Mouse (Mus musculus) embryonic facial prominence, embryonic 13.5 days (tissue): ENCODE results near the gene Ncoa1. TPM values are rescaled to one million over a fixed set of nuclear protein-coding genes. Genes with fewer than 3 reads are reported as not detected.
"Not testable (repeated sequence)": the region's sequence is repeated elsewhere in the genome, so short reads cannot be mapped to it uniquely, and the experiment has no call there.

Experiments
- ATAC-seq: fragments of 200-750 bp; cut with Nextera tagmentation; 2 replicates; pipeline ENCODE4 v1.8.0; 2017; ENCODE audit warnings: low read depth; ENCODE audit not compliant: insufficient number of reproducible peaks, insufficient read depth, low FRiP score, low TSS enrichment
- H3K27ac ChIP-seq: fragments of 300-500 bp; sonication (generic); 2 replicates; pipeline ENCODE4 v1.5.1; 2015; ENCODE audit warnings: moderate library complexity, mild to moderate bottlenecking, inconsistent platforms
- H3K27me3 ChIP-seq: fragments of 300-500 bp; sonication (generic); 2 replicates; pipeline ENCODE4 v1.6.1; 2015; ENCODE audit warnings: mild to moderate bottlenecking, inconsistent platforms
- H3K36me3 ChIP-seq: fragments of 300-500 bp; sonication (generic); 2 replicates; pipeline ENCODE4 v1.6.1; 2015; ENCODE audit warnings: mild to moderate bottlenecking, inconsistent platforms
- H3K4me1 ChIP-seq: fragments of 300-500 bp; sonication (generic); 2 replicates; pipeline ENCODE4 v1.6.1; 2015; ENCODE audit warnings: inconsistent platforms
- H3K4me2 ChIP-seq: fragments of 300-500 bp; sonication (generic); 2 replicates; pipeline ENCODE4 v1.6.1; 2015; ENCODE audit warnings: moderate library complexity, mild to moderate bottlenecking, inconsistent platforms
- H3K4me3 ChIP-seq: fragments of 300-500 bp; sonication (generic); 2 replicates; pipeline ENCODE4 v1.5.1; 2015; ENCODE audit warnings: mild to moderate bottlenecking, inconsistent platforms
- H3K9ac ChIP-seq: fragments of 300-500 bp; sonication (generic); 2 replicates; pipeline ENCODE4 v1.6.1; 2015; ENCODE audit warnings: mild to moderate bottlenecking, inconsistent platforms
- H3K9me3 ChIP-seq: fragments of 300-500 bp; sonication (generic); 2 replicates; pipeline ENCODE4 v1.6.1; 2016; ENCODE audit warnings: inconsistent platforms
- WGBS: fragments of 180-500 bp; shearing (Covaris S2); methylation state at CpG from one replicate; pipeline ENCODE4 v1.1.7; 2015; ENCODE audit warnings: mixed read lengths; 5-methylcytosine and 5-hydroxymethylcytosine counted together
- polyA plus RNA-seq: library from polyadenylated mRNA; unstranded; fragments of >200 nt; fragmentation: Nextera tagmentation; extraction: Ambion mirVana; gene quantifications from 2 replicates; pipeline ENCODE4 v1.2.1, GENCODE M21; 2015

Ncoa1 gene
- polyA plus RNA-seq, 1 experiment from 2014 or later: 9.5 TPM

GRCm38 (mm10) chr12:4469115-4469514, 7.9 kb downstream of the Ncoa1 start:
- ATAC-seq: no peak
- 63% methylated on average over 2 of the region's 2 CpGs for WGBS
- no peak overlapping the region for H3K27ac ChIP-seq

GRCm38 (mm10) chr12:4463701-4464100, 13.3 kb downstream of the Ncoa1 start:
- no peaks in the 10 kb centered on the region for H3K4me1 ChIP-seq
- H3K9ac ChIP-seq: no peak overlapping the region
- ATAC-seq: no peak
- H3K27ac ChIP-seq: no peak overlapping the region
- no peak overlapping the region for H3K4me3 ChIP-seq
- WGBS: 91% methylated on average over 2 of the region's 2 CpGs
- H3K27me3 ChIP-seq: no peaks in the 10 kb centered on the region
- no peak overlapping the region for H3K4me2 ChIP-seq
- no peaks in the 10 kb centered on the region for H3K36me3 ChIP-seq
- H3K9me3 ChIP-seq: peaks cover 4% of the 10 kb centered on the region; the same call in 1 of the 2 replicates

More at GRCm38 (mm10) chr12:4469115-4469514, 7.9 kb downstream of the Ncoa1 start:
- no peak overlapping the region for H3K9ac ChIP-seq
- peaks cover 8% of the 10 kb centered on the region; the same call in 1 of the 2 replicates for H3K4me1 ChIP-seq
- H3K4me3 ChIP-seq: no peak overlapping the region
- no peaks in the 10 kb centered on the region for H3K27me3 ChIP-seq
- no peaks in the 10 kb centered on the region for H3K36me3 ChIP-seq
- no peak overlapping the region for H3K4me2 ChIP-seq
- H3K9me3 ChIP-seq: no peaks in the 10 kb centered on the region

GRCm38 (mm10) chr12:4462420-4462819, 14.6 kb downstream of the Ncoa1 start:
- Histone ChIP-seq H3K27me3 (no peaks in the 10 kb centered on the region), H3K9me3 (peaks cover 4% of the 10 kb centered on the region; the same call in 1 of the 2 replicates), H3K4me1 (no peaks in the 10 kb centered on the region), H3K4me2 (no peak overlapping the region), H3K4me3 (no peak overlapping the region), H3K9ac (no peak overlapping the region), H3K27ac (no peak overlapping the region), H3K36me3 (no peaks in the 10 kb centered on the region)
- 85% methylated on average over 1 of the region's 1 CpGs for WGBS
- ATAC-seq: no peak

GRCm38 (mm10) chr12:4460990-4461389, 16.0 kb downstream of the Ncoa1 start:
- H3K27me3 ChIP-seq: no peaks in the 10 kb centered on the region
- H3K9ac ChIP-seq: no peak overlapping the region
- H3K9me3 ChIP-seq: peaks cover 4% of the 10 kb centered on the region; the same call in 1 of the 2 replicates
- H3K4me3 ChIP-seq: no peak overlapping the region
- no peaks in the 10 kb centered on the region for H3K36me3 ChIP-seq
- no peak overlapping the region for H3K27ac ChIP-seq
- WGBS: 92% methylated on average over 2 of the region's 2 CpGs
- no peak for ATAC-seq
- H3K4me1 ChIP-seq: no peaks in the 10 kb centered on the region
- no peak overlapping the region for H3K4me2 ChIP-seq

GRCm38 (mm10) chr12:4454956-4455565, 21.9 kb downstream of the Ncoa1 start:
- Histone ChIP-seq H3K27me3 (no peaks in the 10 kb centered on the region), H3K36me3 (no peaks in the 10 kb centered on the region), H3K4me1 (no peaks in the 10 kb centered on the region), H3K9me3 (no peaks in the 10 kb centered on the region), H3K4me2 (no peak overlapping the region), H3K27ac (no peak overlapping the region), H3K9ac (no peak overlapping the region), H3K4me3 (no peak overlapping the region)
- 78% methylated on average over 10 of the region's 10 CpGs for WGBS
- no peak for ATAC-seq

- Histone ChIP-seq H3K9me3 (no peaks in the 10 kb centered on the region), H3K4me3 (no peak overlapping the region), H3K36me3 (no peaks in the 10 kb centered on the region), H3K4me2 (no peak overlapping the region), H3K4me1 (no peaks in the 10 kb centered on the region), H3K27ac (no peak overlapping the region), H3K27me3 (no peaks in the 10 kb centered on the region), H3K9ac (no peak overlapping the region)
- 83% methylated on average over 4 of the region's 4 CpGs for WGBS
- no peak for ATAC-seq
Measured at GRCm38 (mm10) chr12:4454248-4454647, 22.7 kb downstream of the Ncoa1 start.

- H3K27me3 ChIP-seq: no peaks in the 10 kb centered on the region
- H3K9ac ChIP-seq: no peak overlapping the region
- H3K27ac ChIP-seq: no peak overlapping the region
- ATAC-seq: no peak
- H3K9me3 ChIP-seq: no peaks in the 10 kb centered on the region
- H3K4me2 ChIP-seq: no peak overlapping the region
- no peaks in the 10 kb centered on the region for H3K36me3 ChIP-seq
- no peak overlapping the region for H3K4me3 ChIP-seq
- H3K4me1 ChIP-seq: no peaks in the 10 kb centered on the region
Measured at GRCm38 (mm10) chr12:4452233-4452632, 24.7 kb downstream of the Ncoa1 start.

- not testable (repeated sequence) for H3K27me3 ChIP-seq, H3K27ac ChIP-seq, H3K9ac ChIP-seq, ATAC-seq, H3K4me3 ChIP-seq, H3K9me3 ChIP-seq, H3K4me1 ChIP-seq, H3K36me3 ChIP-seq, H3K4me2 ChIP-seq
Measured at GRCm38 (mm10) chr12:4450485-4450884, 26.5 kb downstream of the Ncoa1 start.

GRCm38 (mm10) chr12:4448076-4448589, 28.8 kb downstream of the Ncoa1 start:
- ATAC-seq: no peak

GRCm38 (mm10) chr12:4444946-4445345, 32.0 kb downstream of the Ncoa1 start:
- H3K27me3 ChIP-seq: no peaks in the 10 kb centered on the region
- ATAC-seq: no peak
- H3K36me3 ChIP-seq: no peaks in the 10 kb centered on the region
- no peaks in the 10 kb centered on the region for H3K4me1 ChIP-seq
- H3K9me3 ChIP-seq: no peaks in the 10 kb centered on the region
- no peak overlapping the region for H3K27ac ChIP-seq
- H3K4me3 ChIP-seq: no peak overlapping the region
- H3K4me2 ChIP-seq: no peak overlapping the region
- WGBS: 81% methylated on average over 5 of the region's 5 CpGs
- no peak overlapping the region for H3K9ac ChIP-seq

More at GRCm38 (mm10) chr12:4448076-4448589, 28.8 kb downstream of the Ncoa1 start:
- Histone ChIP-seq H3K36me3 (no peaks in the 10 kb centered on the region), H3K4me1 (no peaks in the 10 kb centered on the region), H3K9me3 (no peaks in the 10 kb centered on the region), H3K9ac (no peak overlapping the region), H3K4me3 (no peak overlapping the region), H3K27me3 (no peaks in the 10 kb centered on the region), H3K4me2 (no peak overlapping the region), H3K27ac (no peak overlapping the region)
- WGBS: 84% methylated on average over 4 of the region's 4 CpGs

- Histone ChIP-seq H3K36me3 (no peaks in the 10 kb centered on the region), H3K9ac (no peak overlapping the region), H3K27ac (no peak overlapping the region), H3K9me3 (no peaks in the 10 kb centered on the region), H3K4me1 (no peaks in the 10 kb centered on the region), H3K4me3 (no peak overlapping the region), H3K27me3 (no peaks in the 10 kb centered on the region), H3K4me2 (no peak overlapping the region)
- 71% methylated on average over 3 of the region's 3 CpGs for WGBS
- ATAC-seq: no peak
Measured at GRCm38 (mm10) chr12:4441451-4441850, 35.5 kb downstream of the Ncoa1 start.

GRCm38 (mm10) chr12:4436198-4436597, 40.8 kb downstream of the Ncoa1 start:
- no peak overlapping the region for H3K4me3 ChIP-seq
- H3K27me3 ChIP-seq: no peaks in the 10 kb centered on the region
- WGBS: 83% methylated on average over 5 of the region's 5 CpGs
- H3K9ac ChIP-seq: no peak overlapping the region
- no peak overlapping the region for H3K4me2 ChIP-seq
- ATAC-seq: no peak
- H3K27ac ChIP-seq: no peak overlapping the region
- no peaks in the 10 kb centered on the region for H3K9me3 ChIP-seq
- no peaks in the 10 kb centered on the region for H3K36me3 ChIP-seq
- peaks cover 2% of the 10 kb centered on the region for H3K4me1 ChIP-seq
